Mouse (Mus musculus) olfactory bulb, adult 2 months (tissue): ENCODE results near the gene Grid2.

Source experiments
- CTCF ChIP-seq: fragments of 200-500 bp; IDR thresholded peaks from 2 replicates; pipeline ENCODE4 v1.5.1; 2012; ENCODE audit warnings: low read depth, mild to moderate bottlenecking, low read length, moderate library complexity; ENCODE audit not compliant: insufficient read depth
- POLR2A ChIP-seq: fragments of 200-500 bp; IDR thresholded peaks from 2 replicates; pipeline ENCODE4 v1.6.1; 2012; ENCODE audit warnings: mild to moderate bottlenecking, low read depth, low read length, moderate library complexity; ENCODE audit not compliant: insufficient read depth

DNA sequence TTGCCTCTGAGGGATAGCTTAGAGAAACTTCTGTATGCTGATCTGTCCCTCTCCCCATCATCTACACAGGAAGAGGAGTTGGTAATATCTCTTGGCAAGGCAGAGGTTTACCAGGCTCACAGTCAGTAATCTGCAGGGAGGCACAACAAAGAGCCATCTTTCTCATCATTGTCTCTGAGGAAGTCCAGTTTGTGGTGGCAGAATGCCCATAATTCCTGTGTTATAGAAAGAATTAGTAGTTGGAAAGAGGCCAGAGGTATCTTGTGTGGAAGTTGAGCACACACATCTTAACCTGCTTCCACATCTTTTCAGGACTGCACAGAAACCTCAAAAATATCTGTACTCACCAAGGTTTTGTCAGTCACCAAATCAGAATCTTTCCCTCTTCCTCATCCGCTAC, 1071.3 kb downstream of the Grid2 start:
- TF ChIP-seq POLR2A, result no peak
- TF ChIP-seq CTCF, result no peak
